Mouse (Mus musculus): ENCODE data around the gene Foxe3. TPM values are rescaled to one million over a fixed set of nuclear protein-coding genes. Genes with fewer than 3 reads are reported as not detected.

The Foxe3 gene
- polyA plus RNA-seq, 1 experiment: not detected

- Histone ChIP-seq H3K4me3 (ENCODE audit: insufficient read depth, low read length) (peak overlapping the region; percentile 39), H3K4me1 (ENCODE audit: control insufficient read depth, insufficient read depth, low read length) (no peaks in the 10 kb centered on the region), H3K27ac (ENCODE audit: insufficient read depth, low read length) (no peak overlapping the region)
- TF ChIP-seq POLR2A (IDR thresholded peaks at IDR 0.05; ENCODE audit: low read depth, low read length) (no peak), CTCF (IDR thresholded peaks at IDR 0.05; ENCODE audit: borderline replicate concordance, insufficient read depth, low read length) (no peak)
Observed at GRCm38 (mm10) chr4:114907951-114908828, 17.6 kb downstream of the Foxe3 start.

GRCm38 (mm10) chr4:114907056-114907917, 18.5 kb downstream of the Foxe3 start:
- TF ChIP-seq CTCF (IDR thresholded peaks at IDR 0.05; ENCODE audit: borderline replicate concordance, insufficient read depth, low read length): no peak
- no peak for TF ChIP-seq POLR2A (IDR thresholded peaks at IDR 0.05; ENCODE audit: low read depth, low read length)
- no peak overlapping the region for H3K27ac ChIP-seq (ENCODE audit: insufficient read depth, low read length)
- peak overlapping the region; percentile 39 for H3K4me3 ChIP-seq (ENCODE audit: insufficient read depth, low read length)
- H3K4me1 ChIP-seq (ENCODE audit: control insufficient read depth, insufficient read depth, low read length): no peaks in the 10 kb centered on the region

- TF ChIP-seq CTCF (IDR thresholded peaks at IDR 0.05; ENCODE audit: borderline replicate concordance, insufficient read depth, low read length) (no peak), POLR2A (IDR thresholded peaks at IDR 0.05; ENCODE audit: low read depth, low read length) (no peak)
- H3K4me1 ChIP-seq (ENCODE audit: control insufficient read depth, insufficient read depth, low read length): no peaks in the 10 kb centered on the region
- H3K27ac ChIP-seq (ENCODE audit: insufficient read depth, low read length): no peak overlapping the region
- H3K4me3 ChIP-seq (ENCODE audit: insufficient read depth, low read length): no peak overlapping the region
Observed at GRCm38 (mm10) chr4:114905969-114906680, 19.7 kb downstream of the Foxe3 start.

GRCm38 (mm10) chr4:114905501-114905900, 20.3 kb downstream of the Foxe3 start:
- TF ChIP-seq CTCF (IDR thresholded peaks at IDR 0.05; ENCODE audit: borderline replicate concordance, insufficient read depth, low read length): no peak

GRCm38 (mm10) chr4:114903422-114903782, 22.4 kb downstream of the Foxe3 start:
- Histone ChIP-seq H3K4me1 (ENCODE audit: control insufficient read depth, insufficient read depth, low read length) (no peaks in the 10 kb centered on the region), H3K4me3 (ENCODE audit: insufficient read depth, low read length) (no peak overlapping the region), H3K27ac (ENCODE audit: insufficient read depth, low read length) (no peak overlapping the region)
- TF ChIP-seq POLR2A (IDR thresholded peaks at IDR 0.05; ENCODE audit: low read depth, low read length) (no peak), CTCF (IDR thresholded peaks at IDR 0.05; ENCODE audit: borderline replicate concordance, insufficient read depth, low read length) (no peak)

More at GRCm38 (mm10) chr4:114905501-114905900, 20.3 kb downstream of the Foxe3 start:
- Histone ChIP-seq H3K4me1 (ENCODE audit: control insufficient read depth, insufficient read depth, low read length) (no peaks in the 10 kb centered on the region), H3K4me3 (ENCODE audit: insufficient read depth, low read length) (no peak overlapping the region), H3K27ac (ENCODE audit: insufficient read depth, low read length) (no peak overlapping the region)

- H3K4me1 ChIP-seq (ENCODE audit: control insufficient read depth, insufficient read depth, low read length): no peaks in the 10 kb centered on the region
Observed at GRCm38 (mm10) chr4:114902641-114903421, 23.0 kb downstream of the Foxe3 start.

GRCm38 (mm10) chr4:114901643-114902351, 24.0 kb downstream of the Foxe3 start:
- Histone ChIP-seq H3K27ac (ENCODE audit: insufficient read depth, low read length) (no peak overlapping the region), H3K4me3 (ENCODE audit: insufficient read depth, low read length) (no peak overlapping the region), H3K4me1 (ENCODE audit: control insufficient read depth, insufficient read depth, low read length) (no peaks in the 10 kb centered on the region)
- TF ChIP-seq CTCF (IDR thresholded peaks at IDR 0.05; ENCODE audit: borderline replicate concordance, insufficient read depth, low read length) (no peak), POLR2A (IDR thresholded peaks at IDR 0.05; ENCODE audit: low read depth, low read length) (no peak)

More at GRCm38 (mm10) chr4:114902641-114903421, 23.0 kb downstream of the Foxe3 start:
- no peak for TF ChIP-seq CTCF (IDR thresholded peaks at IDR 0.05; ENCODE audit: borderline replicate concordance, insufficient read depth, low read length)
- no peak for TF ChIP-seq POLR2A (IDR thresholded peaks at IDR 0.05; ENCODE audit: low read depth, low read length)
- H3K27ac ChIP-seq (ENCODE audit: insufficient read depth, low read length): no peak overlapping the region
- H3K4me3 ChIP-seq (ENCODE audit: insufficient read depth, low read length): no peak overlapping the region

GRCm38 (mm10) chr4:114900866-114901642, 24.8 kb downstream of the Foxe3 start:
- H3K4me3 ChIP-seq (ENCODE audit: insufficient read depth, low read length): no peak overlapping the region
- no peaks in the 10 kb centered on the region for H3K4me1 ChIP-seq (ENCODE audit: control insufficient read depth, insufficient read depth, low read length)
- TF ChIP-seq CTCF (IDR thresholded peaks at IDR 0.05; ENCODE audit: borderline replicate concordance, insufficient read depth, low read length) (no peak), POLR2A (IDR thresholded peaks at IDR 0.05; ENCODE audit: low read depth, low read length) (no peak)
- no peak overlapping the region for H3K27ac ChIP-seq (ENCODE audit: insufficient read depth, low read length)
